Mouse (Mus musculus): ENCODE measurements at regions not wholly inside any gene's neighbourhood (a gene's known extent, or its start where the extent isn't known, plus 50 kb on each side); places are given as distances from the start of the nearest gene placed in this dataset.

- TF ChIP-seq CTCF (IDR thresholded peaks at IDR 0.05; ENCODE audit: low read depth, low read length) (no peak), POLR2A (IDR thresholded peaks at IDR 0.05; ENCODE audit: extremely low read depth, insufficient read depth, low read length) (no peak)
Observed at GRCm38 (mm10) chr11:52675022-52675421, 89.4 kb upstream of the Fstl4 start.
